Mouse (Mus musculus) brain, adult 10 weeks (tissue): ENCODE data around the gene Cbx4. TPM values are rescaled to one million over a fixed set of nuclear protein-coding genes. Genes with fewer than 3 reads are reported as not detected.

ENCODE experiments used
- polyA plus RNA-seq: library from polyadenylated mRNA; stranded (reverse); fragments of 350-450 nt; fragmentation: Illumina TruSeq; extraction: RNeasy Lipid Tissue Mini Kit (QIAGEN cat#74804); gene quantifications from one replicate; pipeline ENCODE4 v1.2.3, GENCODE M21; 2015; ENCODE audit warnings: low read depth, low replicate concordance

Cbx4 gene
- 28.6 TPM for polyA plus RNA-seq

DNA sequence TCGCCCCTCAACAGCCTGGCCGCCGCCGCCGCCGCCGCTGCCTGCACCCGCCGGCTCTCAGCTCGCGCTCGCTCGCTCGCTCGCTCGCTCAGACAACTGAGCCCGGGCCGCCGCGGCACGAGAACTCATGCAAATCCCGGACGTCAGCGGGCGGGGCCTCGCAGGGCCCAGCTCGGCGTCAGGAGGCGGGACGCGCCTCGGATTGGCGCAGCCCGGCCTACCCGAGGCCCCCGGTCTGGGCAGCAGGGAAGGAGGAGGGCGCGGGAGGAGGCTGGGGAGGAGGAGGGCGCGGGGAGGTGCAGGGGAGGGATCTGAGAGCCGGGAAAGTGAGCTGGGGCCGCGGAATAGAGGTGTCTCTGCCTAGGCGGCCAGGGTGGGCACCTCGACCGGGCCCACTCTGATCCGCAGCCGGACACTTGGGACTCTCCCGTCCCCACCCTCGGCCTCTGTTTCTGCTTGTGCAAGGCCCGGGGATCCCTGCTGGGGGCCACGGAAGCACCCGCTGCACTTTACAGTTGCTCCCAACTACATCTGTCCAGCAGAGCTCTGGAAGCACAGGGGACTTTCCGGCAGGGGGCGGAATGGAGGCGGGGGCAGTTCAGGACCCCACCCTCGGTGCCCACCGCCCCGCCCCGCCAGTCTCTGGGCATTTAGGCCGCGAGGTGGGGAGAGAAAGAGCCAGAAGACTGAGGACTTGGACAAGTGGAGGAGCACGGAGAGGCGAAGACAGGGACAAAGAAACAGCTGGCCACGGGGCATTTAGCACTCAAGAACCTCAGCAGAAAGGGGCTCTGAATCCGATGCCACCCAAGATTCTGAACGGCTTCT, at the start of gene Cbx4:
Gene Cbx4 (minus strand): TSS at position 78 of the 828 bp plus-strand sequence.

DNA sequence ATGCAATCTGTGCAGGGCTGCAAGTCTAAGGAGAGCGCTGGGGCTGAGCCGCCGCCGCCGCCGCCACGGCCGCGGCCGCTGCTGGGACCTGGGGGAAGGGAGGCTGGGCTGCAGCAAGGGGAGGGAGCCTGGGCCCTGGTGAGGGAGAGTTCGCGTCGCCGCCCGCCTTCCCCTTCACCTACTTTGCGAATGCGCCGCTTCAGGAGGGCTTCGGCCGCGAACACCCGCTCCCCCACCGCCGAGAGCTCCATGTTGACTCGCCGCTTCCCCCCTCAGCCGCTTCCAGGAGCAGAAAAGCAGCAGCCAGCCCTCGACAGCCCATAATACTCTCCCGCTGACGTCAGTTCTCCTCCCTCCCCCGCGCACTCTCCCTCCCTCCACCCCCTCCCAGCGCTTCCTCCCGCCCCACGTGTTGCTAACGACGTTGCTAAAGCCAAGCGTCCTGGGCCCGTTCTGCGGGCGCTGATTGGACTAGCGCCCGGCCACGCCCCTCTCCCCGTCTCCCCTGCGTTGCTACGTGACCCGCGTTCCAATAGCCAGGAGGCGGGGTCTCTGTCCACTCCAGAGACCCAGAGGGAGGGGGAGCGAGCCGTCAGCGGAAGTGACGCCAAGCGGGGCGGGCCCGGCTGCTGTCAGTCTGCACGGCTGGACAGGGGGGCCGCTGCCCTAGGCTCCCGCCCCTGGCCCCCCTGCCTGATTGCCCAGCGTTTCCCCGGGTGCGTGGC, 45.3 kb downstream of the Cbx4 start, which contains the start of gene Cbx8:
Gene Cbx8 (minus strand): TSS at position 370 of the 725 bp plus-strand sequence.

Other genes starting within 250 kb of the Cbx4 start
- gene Rbfox3, start 174.6 kb downstream of the Cbx4 start, polyA plus RNA-seq = 189 TPM
- gene Enpp7, start 98.0 kb downstream of the Cbx4 start, polyA plus RNA-seq = not detected
- gene Cbx2, start 63.3 kb downstream of the Cbx4 start, polyA plus RNA-seq = 2.1 TPM
- 15.5 TPM for gene Cbx8, start 45.3 kb downstream of the Cbx4 start, polyA plus RNA-seq
- 21.5 TPM for gene Tbc1d16, start 142.3 kb upstream of the Cbx4 start, polyA plus RNA-seq
- gene Ccdc40, start 142.4 kb upstream of the Cbx4 start, polyA plus RNA-seq = 1.6 TPM
- 179 TPM for gene Gaa, start 181.7 kb upstream of the Cbx4 start, polyA plus RNA-seq
- 86.1 TPM for gene Eif4a3, start 213.9 kb upstream of the Cbx4 start, polyA plus RNA-seq
- 0.13 TPM for gene Card14, start 221.5 kb upstream of the Cbx4 start, polyA plus RNA-seq